Mouse (Mus musculus) liver (tissue): ENCODE results near the gene Tmem186.
A peak's percentile ranks its signal among the peaks of the same experiment; 100 is the strongest.

Source experiments
- DNase-seq: peaks from one replicate; pipeline ENCODE4 v3.0.0-alpha.2; 2020; ENCODE audit warnings: mixed read lengths

Gene Tmem186

GRCm38 (mm10) chr16:8666452-8666851 is 28.9 kb upstream of the Tmem186 start:
- DNase-seq = peak; percentile 35

- no peak for DNase-seq
These were observed 27.9 kb upstream of the Tmem186 start for GRCm38 (mm10) chr16:8665367-8665766.

- DNase-seq = no peak
These were observed 26.4 kb upstream of the Tmem186 start for GRCm38 (mm10) chr16:8663606-8664539.

GRCm38 (mm10) chr16:8663022-8663421 is 25.5 kb upstream of the Tmem186 start:
- DNase-seq = no peak

- DNase-seq = no peak
These were observed 21.3 kb upstream of the Tmem186 start for GRCm38 (mm10) chr16:8658764-8659163.

GRCm38 (mm10) chr16:8658349-8658748 is 20.8 kb upstream of the Tmem186 start:
- DNase-seq = no peak

- no peak for DNase-seq
These were observed 18.7 kb upstream of the Tmem186 start for GRCm38 (mm10) chr16:8656256-8656655.

- DNase-seq = peak; percentile 72
These were observed 18.1 kb upstream of the Tmem186 start for GRCm38 (mm10) chr16:8655599-8655998.

- DNase-seq = no peak
These were observed 17.6 kb upstream of the Tmem186 start for GRCm38 (mm10) chr16:8655108-8655507.

- no peak for DNase-seq
These were observed 12.5 kb upstream of the Tmem186 start for GRCm38 (mm10) chr16:8650007-8650406.

GRCm38 (mm10) chr16:8645546-8645945 is 8.0 kb upstream of the Tmem186 start:
- DNase-seq = no peak

- DNase-seq = peak; percentile 63
These were observed 6.3 kb upstream of the Tmem186 start for GRCm38 (mm10) chr16:8643855-8644254.

GRCm38 (mm10) chr16:8639466-8640191 is 2.1 kb upstream of the Tmem186 start:
- no peak for DNase-seq

- DNase-seq = no peak
These were observed 619 bp upstream of the Tmem186 start for GRCm38 (mm10) chr16:8638131-8638530.

GRCm38 (mm10) chr16:8636867-8637216 is 670 bp downstream of the Tmem186 start:
- DNase-seq = peak; percentile 44

GRCm38 (mm10) chr16:8631428-8631827 is 6.1 kb downstream of the Tmem186 start:
- DNase-seq = no peak

GRCm38 (mm10) chr16:8630419-8630818 is 7.1 kb downstream of the Tmem186 start:
- DNase-seq = no peak

- no peak for DNase-seq
These were observed 17.0 kb downstream of the Tmem186 start for GRCm38 (mm10) chr16:8620315-8621115.

GRCm38 (mm10) chr16:8619659-8620314 is 17.7 kb downstream of the Tmem186 start:
- no peak for DNase-seq

GRCm38 (mm10) chr16:8613447-8613846 is 24.1 kb downstream of the Tmem186 start:
- peak; percentile 39 for DNase-seq

- peak; percentile 62 for DNase-seq
These were observed 24.5 kb downstream of the Tmem186 start for GRCm38 (mm10) chr16:8613039-8613438.

- DNase-seq = peak; percentile 86
These were observed 25.1 kb downstream of the Tmem186 start for GRCm38 (mm10) chr16:8612214-8613005.
